Mouse (Mus musculus) retina, postnatal 1 day (tissue): Measurements from ENCODE around the gene Nicn1.
"Not testable (repeated sequence)": the region's sequence is repeated elsewhere in the genome, so short reads cannot be mapped to it uniquely, and the experiment has no call there.

Experiments used
- DNase-seq: peaks from one replicate; pipeline ENCODE4 v3.0.0-alpha.2; 2012

Gene Nicn1

GRCm38 (mm10) chr9:108290016-108290750 lies at the start of gene Nicn1:
Gene Nicn1 (plus strand): TSS chr9:108290429.
- peak; percentile 99 for DNase-seq

- DNase-seq: no peak
These were observed 45.7 kb upstream of the Nicn1 start for GRCm38 (mm10) chr9:108244540-108244939.

DNA sequence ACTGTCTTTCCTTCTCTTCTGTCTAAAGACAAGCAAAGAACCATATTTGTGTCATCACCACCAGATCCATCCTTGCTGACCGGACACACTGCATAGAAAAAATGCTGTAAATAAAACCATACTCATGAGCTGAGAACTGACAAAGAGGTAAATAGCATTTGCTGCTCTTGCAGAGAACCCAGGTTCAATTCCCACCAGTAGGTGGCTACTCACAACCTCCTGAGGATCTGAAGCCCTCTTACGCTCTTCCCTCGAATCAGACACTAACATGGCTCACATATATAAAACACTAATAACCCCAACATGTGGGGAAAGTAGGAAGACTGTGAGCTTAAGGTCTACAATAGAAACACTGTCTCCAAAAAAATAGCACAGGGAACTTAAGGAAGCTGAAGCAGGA lies 45.2 kb upstream of the Nicn1 start:
- no peak for DNase-seq

- DNase-seq: no peak
These were observed 41.3 kb upstream of the Nicn1 start for GRCm38 (mm10) chr9:108248957-108249356.

DNA sequence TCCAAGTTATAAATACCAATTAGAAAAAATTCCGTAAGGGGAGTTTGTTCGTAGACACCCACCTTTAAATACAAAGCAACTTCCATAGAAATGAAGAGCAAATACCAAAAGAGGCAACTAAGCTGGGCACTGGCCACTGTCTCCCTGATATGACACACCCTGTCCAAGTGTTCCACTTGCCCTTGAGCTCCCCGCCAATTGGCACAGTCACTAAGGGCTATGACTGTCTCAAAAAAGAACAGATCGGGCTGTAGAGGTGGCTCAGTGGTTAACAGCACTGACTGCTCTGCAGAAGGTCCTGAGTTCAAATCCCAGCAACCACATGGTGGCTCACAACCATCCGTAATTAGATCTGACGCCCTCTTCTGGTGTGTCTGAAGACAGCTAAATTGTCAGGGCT lies 38.4 kb upstream of the Nicn1 start:
- DNase-seq: no peak

DNA sequence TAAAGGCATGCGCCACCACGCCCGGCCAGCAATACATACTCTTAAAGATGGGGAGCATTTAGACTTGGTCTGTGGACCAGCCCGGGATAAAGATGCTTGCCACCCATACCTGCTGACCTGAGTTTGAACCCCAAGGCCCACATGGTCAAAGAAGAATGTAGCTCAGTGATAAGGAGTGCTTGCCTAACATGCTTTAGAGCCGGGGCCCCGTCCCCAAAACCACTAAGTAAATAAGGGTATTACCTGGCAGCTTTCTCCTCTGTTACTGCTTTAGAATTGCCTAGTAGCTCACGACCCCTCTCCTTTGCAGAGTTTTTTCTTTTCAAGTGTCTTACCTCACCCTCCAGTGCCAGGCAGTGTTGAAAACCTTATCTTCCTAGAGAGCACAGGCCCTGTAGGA lies 37.5 kb upstream of the Nicn1 start:
- no peak for DNase-seq

DNA sequence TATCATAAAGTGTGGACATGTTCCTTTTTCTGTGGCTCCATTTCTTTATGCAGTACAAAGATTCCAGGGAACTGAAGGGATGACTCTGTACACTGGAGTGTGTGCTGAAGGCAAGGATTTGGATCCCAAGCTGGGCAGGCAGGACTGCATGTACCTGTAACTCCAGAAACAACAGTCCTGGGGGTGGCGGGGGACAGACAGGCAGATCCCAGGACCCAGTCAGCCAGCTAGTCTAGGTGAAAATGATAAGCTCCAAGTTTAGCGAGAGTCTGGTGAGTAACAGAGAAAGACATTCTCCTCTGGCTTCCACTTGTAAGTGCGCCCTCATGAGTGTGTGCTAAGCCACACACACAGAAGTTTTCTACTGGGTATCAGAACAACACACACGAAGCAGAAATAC lies 29.7 kb upstream of the Nicn1 start:
- no peak for DNase-seq

DNA sequence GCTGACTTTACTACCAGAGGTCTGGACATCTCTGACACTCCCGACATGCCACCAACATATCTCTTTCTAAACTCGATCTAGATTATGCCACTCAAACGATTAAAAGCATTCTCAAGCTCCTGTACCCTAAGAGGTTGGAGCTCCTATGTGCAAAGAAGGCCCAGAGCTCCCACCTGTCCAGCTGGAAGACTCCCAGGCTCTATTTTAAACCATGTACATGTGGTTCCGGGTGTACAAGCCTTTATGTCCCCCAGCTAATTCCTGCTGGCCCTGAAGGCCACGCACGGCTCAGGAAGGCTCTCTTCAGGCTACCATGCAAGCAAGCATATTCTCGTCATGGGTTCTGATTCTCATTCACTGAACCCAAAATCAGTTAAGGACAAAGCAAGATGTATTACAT lies 28.4 kb upstream of the Nicn1 start:
- DNase-seq: no peak

- no peak for DNase-seq
These were observed 27.7 kb upstream of the Nicn1 start for GRCm38 (mm10) chr9:108262494-108263049.

DNA sequence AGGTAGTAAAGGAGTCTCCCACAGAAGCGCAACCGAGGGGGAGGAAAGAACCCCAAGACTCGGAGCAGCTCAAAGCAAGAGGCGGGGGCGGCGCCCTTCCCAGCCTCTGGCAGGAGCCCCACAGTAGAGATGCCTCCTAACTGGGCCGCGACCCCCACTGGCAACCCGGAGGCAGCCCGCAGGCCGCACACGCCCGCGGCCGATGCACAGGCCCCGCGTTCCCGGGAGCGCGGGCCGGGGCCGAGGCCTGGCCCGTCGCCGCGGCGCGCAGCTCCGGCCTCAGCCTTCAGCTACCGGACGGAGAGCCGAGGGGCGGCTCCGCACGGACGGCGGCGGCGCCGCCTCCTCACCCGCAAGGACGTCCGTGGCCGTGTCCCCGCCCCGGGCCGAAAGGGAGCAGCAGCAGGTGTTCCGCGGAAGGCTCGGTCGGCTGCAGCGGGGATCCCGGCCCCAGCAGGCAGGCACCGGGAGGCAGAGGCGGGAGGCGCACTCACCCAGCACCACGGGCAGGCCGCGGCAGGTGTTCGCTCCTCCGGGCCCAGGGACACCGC lies 27.0 kb upstream of the Nicn1 start:
- DNase-seq: no peak

GRCm38 (mm10) chr9:108263690-108264190 lies 26.5 kb upstream of the Nicn1 start, which contains the start of gene Dag1:
Gene Dag1 (minus strand): TSS chr9:108263958.
- DNase-seq: peak; percentile 98

DNA sequence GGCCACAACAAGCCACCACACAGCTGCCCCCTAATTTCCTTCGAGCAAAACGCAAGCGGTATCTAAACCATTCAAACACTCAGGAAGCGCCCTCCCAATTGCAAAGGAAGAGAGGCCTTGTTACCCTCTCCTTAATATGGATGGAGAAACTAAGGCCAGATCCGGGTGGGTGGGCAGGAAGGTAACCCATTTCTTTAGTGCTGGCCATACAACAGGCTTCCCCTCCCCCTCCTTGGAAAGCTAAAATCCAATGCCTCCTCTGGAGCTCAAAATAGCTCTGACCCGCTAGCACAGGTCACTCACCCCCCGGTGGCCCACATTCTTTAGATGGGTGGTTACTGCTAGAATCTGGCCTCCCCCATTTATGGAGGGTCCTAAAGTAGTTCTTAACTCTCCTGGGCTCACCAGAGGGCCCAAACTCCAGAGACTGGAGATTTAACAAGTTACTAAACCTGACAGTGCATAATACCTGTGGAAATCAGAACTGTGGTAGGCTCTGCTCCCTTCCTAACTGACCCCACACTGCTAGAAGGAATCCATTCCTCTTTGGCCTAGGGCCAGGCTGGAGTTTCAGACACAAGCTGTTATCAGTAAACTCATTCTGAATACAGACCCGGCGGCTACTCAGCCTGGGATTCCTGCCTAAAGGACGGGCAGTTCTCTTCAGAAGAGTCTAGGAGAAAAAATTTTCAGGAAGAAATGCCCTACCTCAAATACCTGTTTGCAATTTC lies 25.9 kb upstream of the Nicn1 start:
- DNase-seq: no peak

DNA sequence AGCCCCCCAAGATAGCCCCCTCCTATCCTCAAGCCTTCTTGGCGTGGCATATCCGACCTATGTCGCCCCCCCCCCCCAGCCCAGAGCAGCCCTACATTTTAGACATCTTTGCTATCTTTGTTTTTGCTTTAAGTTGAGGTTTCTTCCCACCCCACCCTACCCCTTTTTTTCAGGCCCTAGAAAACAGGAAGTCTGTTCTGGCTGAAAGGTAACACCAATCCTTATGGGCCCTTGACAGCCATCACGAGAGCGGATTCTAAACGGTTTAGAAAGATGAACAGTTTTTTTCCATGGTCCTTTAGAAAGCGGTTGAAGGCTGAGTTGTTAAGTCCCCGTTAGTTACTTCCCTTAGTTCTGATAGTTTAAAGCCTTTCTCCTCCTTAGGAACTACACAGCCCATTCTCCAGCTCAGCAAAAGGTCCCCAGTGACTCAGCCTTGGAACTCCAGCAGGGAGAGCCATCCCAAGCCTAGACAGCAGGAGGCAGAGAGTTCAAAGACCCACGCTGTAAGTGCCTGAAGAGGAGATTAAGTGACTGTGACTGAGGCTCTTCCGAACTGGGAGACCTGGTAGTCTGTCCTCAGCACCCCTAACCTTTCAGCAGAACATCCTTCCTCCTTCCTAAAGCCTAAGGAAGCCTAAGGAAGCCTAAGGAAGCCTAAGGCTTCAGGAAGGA lies 23.8 kb upstream of the Nicn1 start:
- DNase-seq: no peak

DNA sequence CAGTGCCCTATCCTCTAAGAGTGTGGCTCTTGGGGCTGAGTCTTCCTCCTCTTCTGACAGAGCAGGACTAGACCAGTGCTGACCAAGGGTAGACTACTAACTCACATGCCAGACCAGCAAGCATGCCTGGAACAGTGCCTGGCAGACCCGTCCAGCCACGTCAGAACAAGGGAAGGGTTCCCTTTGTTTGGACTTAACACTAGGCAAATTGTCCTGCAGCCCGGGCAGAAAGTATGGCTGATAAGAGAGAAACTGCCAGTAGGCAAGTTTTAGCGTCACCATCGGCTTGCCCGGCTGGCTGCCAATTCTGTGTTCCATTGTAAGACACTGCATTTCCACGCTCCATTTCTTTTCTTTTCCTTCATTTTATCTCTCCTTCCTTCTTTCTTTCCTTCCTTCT lies 22.5 kb upstream of the Nicn1 start:
- DNase-seq: no peak

- not testable (repeated sequence) for DNase-seq
These were observed 21.5 kb upstream of the Nicn1 start for GRCm38 (mm10) chr9:108268701-108269100.

GRCm38 (mm10) chr9:108271941-108272340 lies 18.3 kb upstream of the Nicn1 start:
- DNase-seq: no peak

DNA sequence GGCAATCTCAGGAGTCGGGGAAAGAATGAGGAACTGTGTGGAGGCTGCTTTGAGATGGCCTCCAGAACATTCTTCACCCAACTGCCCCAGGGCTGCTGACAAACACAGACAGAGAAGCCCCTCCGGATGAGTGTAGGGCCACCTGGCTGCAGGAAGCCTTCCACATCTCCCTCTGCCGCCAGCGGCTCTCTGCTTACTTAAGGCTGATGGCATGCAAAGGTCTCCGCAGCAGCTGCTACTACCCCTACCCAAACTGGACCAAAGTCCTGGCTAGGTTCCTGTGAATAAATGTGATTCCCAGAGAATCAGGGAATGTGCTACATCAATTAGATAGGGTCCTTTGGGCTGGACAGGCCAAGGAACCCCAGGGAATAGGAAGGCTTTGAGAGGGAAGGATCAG lies 17.5 kb upstream of the Nicn1 start:
- no peak for DNase-seq

DNA sequence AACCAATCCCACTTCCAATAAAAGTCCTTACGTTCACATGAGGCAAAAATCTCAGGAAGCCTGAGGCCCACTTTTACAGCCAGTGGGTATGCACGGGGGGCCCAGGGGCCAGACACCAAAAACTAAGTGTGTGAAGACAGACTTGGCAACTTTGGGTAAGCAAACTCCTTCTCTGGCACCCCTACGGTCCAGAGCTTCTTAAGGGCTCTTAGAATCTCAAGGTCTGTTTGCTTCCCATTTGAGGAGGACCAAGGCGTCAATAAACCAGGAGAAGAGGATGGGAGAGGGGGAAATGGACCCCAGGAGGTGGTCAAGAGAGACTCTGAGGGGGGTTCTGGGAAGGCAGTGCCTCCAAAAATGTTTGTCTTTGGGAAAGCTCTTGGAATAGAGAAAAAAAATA lies 16.7 kb upstream of the Nicn1 start:
- DNase-seq: no peak

GRCm38 (mm10) chr9:108274476-108275330 lies 15.5 kb upstream of the Nicn1 start:
- no peak for DNase-seq

DNA sequence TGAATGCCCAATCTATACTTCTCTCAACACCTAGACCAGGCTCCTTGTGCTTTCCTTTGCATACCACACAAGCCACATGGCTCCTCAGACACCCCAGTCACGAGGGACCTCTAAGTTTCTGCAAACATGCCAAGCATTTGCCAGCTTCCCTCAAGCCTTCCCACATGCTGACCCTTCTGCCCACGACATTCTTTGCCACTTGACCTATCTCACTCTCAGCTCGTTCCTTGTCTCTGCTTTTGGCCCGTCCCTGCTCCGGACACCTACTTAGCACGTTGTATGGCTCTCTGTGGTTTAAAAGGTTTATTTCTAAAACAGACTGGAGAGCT lies 14.9 kb upstream of the Nicn1 start:
- DNase-seq: no peak

DNA sequence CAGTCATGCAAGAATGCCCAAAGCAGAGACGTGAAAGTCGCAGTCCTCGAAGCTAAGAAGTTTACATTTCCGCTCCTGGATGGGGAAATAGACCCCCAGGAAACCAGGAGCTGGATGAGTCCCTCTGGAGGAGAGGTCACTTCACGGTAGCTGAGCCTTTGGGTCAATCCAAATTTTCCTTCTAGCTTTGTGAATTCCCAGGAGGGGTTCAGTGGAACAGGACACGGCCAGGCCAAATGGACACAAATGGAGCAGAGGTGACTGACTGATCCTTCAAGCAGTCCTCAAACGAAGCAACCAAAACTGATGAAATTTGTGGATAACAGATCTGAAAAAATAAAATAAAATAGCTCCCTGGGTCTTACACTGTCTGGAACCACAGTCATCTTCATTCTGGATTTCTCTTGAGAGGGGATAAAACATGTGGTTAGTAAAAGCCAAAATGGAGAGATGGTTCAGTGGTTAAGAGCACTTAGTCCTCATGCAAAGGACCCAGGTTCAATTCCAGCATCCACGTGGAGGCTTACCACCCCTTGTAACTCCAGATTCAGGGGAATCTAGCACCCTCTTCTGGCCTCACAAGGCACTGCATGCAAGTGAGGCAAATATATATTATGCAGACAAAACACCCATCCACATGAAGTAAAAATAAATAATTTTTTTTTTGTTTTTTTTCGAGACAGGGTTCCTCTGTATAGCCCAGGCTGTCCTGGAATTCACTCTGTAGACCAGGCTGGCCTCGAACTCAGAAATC lies 11.4 kb upstream of the Nicn1 start:
- peak; percentile 49 for DNase-seq
